Mouse (Mus musculus) MEL (cell line): ENCODE measurements around the gene Wdr89.

Source experiments
- CTCF ChIP-seq, 3 experiments: IDR thresholded peaks in 2 of 3; conservative IDR thresholded peaks in 1 of 3; 2 replicates each; pipeline ENCODE4 v1.5.1; 2011 to 2012; ENCODE audit warnings: low read length in 3 of 3, low read depth in 2 of 3, mild to moderate bottlenecking in 2 of 3, improper control_type of control experiment in 1 of 3, inconsistent platforms in 1 of 3, mixed read lengths in 1 of 3, moderate library complexity in 1 of 3; ENCODE audit not compliant: control insufficient read depth in 1 of 3, insufficient read depth in 1 of 3, poor library complexity in 1 of 3, severe bottlenecking in 1 of 3
- EP300 ChIP-seq, 2 experiments: IDR thresholded peaks; 2 replicates each; pipeline ENCODE4 v1.6.1; 2011; ENCODE audit warnings: improper control_type of control experiment in 2 of 2, low read length in 2 of 2, low read depth in 1 of 2, mild to moderate bottlenecking in 1 of 2
- GATA1 ChIP-seq: IDR thresholded peaks from 2 replicates; pipeline ENCODE4 v1.6.1; 2011; ENCODE audit warnings: low read depth, low read length, improper control_type of control experiment
- HCFC1 ChIP-seq: IDR thresholded peaks from 2 replicates; pipeline ENCODE4 v1.6.1; 2012; ENCODE audit warnings: low read depth, mild to moderate bottlenecking, inconsistent platforms, low read length, improper control_type of control experiment, moderate library complexity
- KAT2A ChIP-seq: conservative IDR thresholded peaks from 2 replicates; pipeline ENCODE4 v1.6.1; 2012; ENCODE audit warnings: low read depth, low read length, improper control_type of control experiment, inconsistent platforms
- MAZ ChIP-seq: IDR thresholded peaks from 2 replicates; pipeline ENCODE4 v1.6.1; 2012; ENCODE audit warnings: low read depth, mild to moderate bottlenecking, inconsistent platforms, low read length, improper control_type of control experiment
- NRF1 ChIP-seq: IDR thresholded peaks from 2 replicates; pipeline ENCODE4 v1.6.1; 2014; ENCODE audit warnings: low read depth, mild to moderate bottlenecking, inconsistent platforms, low read length, improper control_type of control experiment, moderate library complexity; ENCODE audit not compliant: poor library complexity, insufficient read depth, severe bottlenecking
- POLR2A ChIP-seq, 2 experiments: IDR thresholded peaks; 2 replicates each; pipeline ENCODE4 v1.6.1; 2011 to 2012; ENCODE audit warnings: low read length in 2 of 2, mild to moderate bottlenecking in 2 of 2, control low read depth in 1 of 2, improper control_type of control experiment in 1 of 2, low read depth in 1 of 2, moderate library complexity in 1 of 2; ENCODE audit not compliant: control insufficient read depth in 1 of 2, insufficient read depth in 1 of 2, poor library complexity in 1 of 2
- POLR2AphosphoS5 ChIP-seq: IDR thresholded peaks from 2 replicates; pipeline ENCODE4 v1.6.1; 2012; ENCODE audit warnings: low read depth, borderline replicate concordance, mild to moderate bottlenecking, inconsistent platforms, low read length, moderate library complexity, mixed read lengths
- SMC3 ChIP-seq: IDR thresholded peaks from 2 replicates; pipeline ENCODE4 v1.6.1; 2011; ENCODE audit warnings: low read depth, low read length, improper control_type of control experiment
- USF1 ChIP-seq: IDR thresholded peaks from 2 replicates; pipeline ENCODE4 v1.6.1; 2014; ENCODE audit warnings: low read depth, mild to moderate bottlenecking, inconsistent platforms, low read length, improper control_type of control experiment, moderate library complexity

DNA sequence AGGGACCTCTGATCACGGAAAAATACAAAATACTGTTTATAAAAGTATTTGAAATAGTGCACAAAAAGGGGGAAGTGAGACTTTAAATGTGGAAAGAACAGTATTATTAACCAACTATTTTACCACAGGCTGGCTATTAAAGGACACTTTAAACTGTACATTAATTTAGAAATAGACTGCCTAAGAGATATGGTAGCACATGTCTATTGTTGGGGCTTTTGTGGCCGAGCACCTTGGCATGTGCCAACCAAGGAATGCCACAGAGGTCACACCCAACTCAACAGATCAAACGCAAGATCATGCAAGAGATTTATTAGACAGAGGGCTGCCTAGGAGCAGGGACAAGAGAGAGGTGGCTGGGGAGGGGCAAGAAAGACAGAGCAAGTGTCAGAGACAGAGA lies 32.2 kb downstream of the Wdr89 start:
- TF ChIP-seq KAT2A = no peak
- TF ChIP-seq CTCF (IDR thresholded peaks at IDR 0.05 in 2 of 3, conservative IDR thresholded peaks at IDR 0.05 in 1 of 3; ENCODE audit: control insufficient read depth in 1 of 3, insufficient read depth in 1 of 3, low read depth in 2 of 3, low read length in 3 of 3, poor library complexity in 1 of 3, severe bottlenecking in 1 of 3) = no peak
- no peak for TF ChIP-seq NRF1
- TF ChIP-seq SMC3 = no peak
- TF ChIP-seq MAZ = no peak
- no peak for TF ChIP-seq POLR2AphosphoS5
- TF ChIP-seq GATA1 = no peak
- no peak for TF ChIP-seq EP300 (IDR thresholded peaks at IDR 0.05; ENCODE audit: low read depth in 1 of 2, low read length in 2 of 2)
- no peak for TF ChIP-seq USF1
- no peak for TF ChIP-seq POLR2A (IDR thresholded peaks at IDR 0.05; ENCODE audit: control insufficient read depth in 1 of 2, insufficient read depth in 1 of 2, low read depth in 1 of 2, low read length in 2 of 2, poor library complexity in 1 of 2)
- TF ChIP-seq HCFC1 = no peak
